Mouse (Mus musculus) megakaryocyte-erythroid progenitor cell, adult 5-6 weeks (primary cell): ENCODE data around the gene Chst1. TPM values are rescaled to one million over a fixed set of nuclear protein-coding genes. Genes with fewer than 3 reads are reported as not detected.

Source experiments
- ATAC-seq: replicated peaks from 2 replicates; pipeline ENCODE4 v1.8.0; 2016; ENCODE audit warnings: mild to moderate bottlenecking, inconsistent platforms; ENCODE audit not compliant: severe bottlenecking, poor library complexity, low FRiP score, low TSS enrichment
- total RNA-seq, 2 experiments: library from RNA; stranded (forward) in 1 of 2; stranded (reverse) in 1 of 2; fragments of 200-1000, 215-1000 nt in 1 of 2; fragments of >200 nt in 1 of 2; fragmentation: Nextera tagmentation in 1 of 2; gene quantifications; 2 replicates each; pipeline ENCODE4 v1.2.3; 2014 to 2017

The Chst1 gene
- total RNA-seq (2014; fragmentation: Nextera tagmentation) (1.5 TPM in 1 of 2 replicates, not detected in the other), total RNA-seq (2017) (0.27 and 0.28 TPM in 2 replicates)

- 0 out of 2 replicates have a peak, but pooled peaks have one; percentile 28 for ATAC-seq
Observed at GRCm38 (mm10) chr2:92599487-92600347, at the start of gene Chst1. Gene Chst1, plus strand, starts transcription at chr2:92599707.

DNA sequence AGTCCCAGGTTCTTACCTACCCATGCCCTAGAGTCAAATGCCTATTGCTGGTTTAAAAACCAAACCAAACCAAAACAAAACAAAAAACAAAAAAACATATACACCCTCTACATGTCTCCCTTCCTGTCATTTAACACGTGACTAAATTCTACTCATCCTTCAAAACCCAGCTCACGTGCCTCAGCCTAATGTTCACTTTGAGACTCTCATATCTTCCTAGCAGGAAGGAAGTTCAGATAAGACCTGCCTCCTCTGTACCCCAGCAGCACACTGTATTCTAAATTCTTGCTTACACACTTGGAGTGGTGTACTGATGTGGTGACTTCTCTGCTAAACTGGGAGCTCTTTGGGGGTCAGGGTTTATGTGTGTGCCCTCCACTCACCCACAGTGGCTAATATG, 49.5 kb upstream of the Chst1 start:
- ATAC-seq: no peak

DNA sequence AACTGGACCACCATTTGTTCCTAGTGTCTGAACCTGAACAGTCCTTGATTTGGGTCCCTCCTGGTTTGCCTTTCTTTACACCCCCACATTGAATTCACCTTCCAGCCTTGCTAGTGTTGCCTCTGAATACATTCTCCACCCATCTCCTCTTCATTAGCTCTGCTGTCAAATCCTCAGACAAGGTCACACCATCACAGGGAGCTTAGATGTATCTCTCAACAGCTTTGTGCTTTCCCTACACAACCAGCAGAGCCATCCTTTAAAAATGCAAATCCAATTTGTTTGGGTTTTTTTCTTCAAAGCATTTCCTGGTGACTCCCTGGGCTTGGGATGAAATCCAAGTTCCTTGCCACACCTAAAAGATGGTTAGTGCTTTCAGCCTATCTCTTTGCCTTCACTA, 45.0 kb upstream of the Chst1 start:
- no peak for ATAC-seq

DNA sequence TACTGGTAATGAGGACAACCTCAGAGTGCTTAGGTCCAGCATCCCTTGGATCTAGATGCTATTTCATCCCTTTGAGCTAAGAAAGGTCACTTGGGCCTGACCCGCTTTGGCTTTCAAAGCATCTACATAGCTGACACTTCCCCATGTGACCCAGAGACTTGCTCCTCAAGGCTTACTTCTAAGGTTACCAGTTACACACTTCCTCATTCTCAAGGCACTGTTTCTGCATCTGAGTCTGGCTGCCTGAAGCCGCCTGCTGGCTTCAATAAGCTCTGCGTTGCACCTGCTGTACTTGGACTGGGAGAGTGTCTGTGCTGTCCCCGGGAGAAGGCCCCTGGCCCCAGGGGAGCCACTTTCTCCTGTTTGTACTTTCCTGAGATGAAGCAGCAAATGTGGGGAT, 36.6 kb upstream of the Chst1 start:
- no peak; the same call in 1 of the 2 replicates for ATAC-seq

DNA sequence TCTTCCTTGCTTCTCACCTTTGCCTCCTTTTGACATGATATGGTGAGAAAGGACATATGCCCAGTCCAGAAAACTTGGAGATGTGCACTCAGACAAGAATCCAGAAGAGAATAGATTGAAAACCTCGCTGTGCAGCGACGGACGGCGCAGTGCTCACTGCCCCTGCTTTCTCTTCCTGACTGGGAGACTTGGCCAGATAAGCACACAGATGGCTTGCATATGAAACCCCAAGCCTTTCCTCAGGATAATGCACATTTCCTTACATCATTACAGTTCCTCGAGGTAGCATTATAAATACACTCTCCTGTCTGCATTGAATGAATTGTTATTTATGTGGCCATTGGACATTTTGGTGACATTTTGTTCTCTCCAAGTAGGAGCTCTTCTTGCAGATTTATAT, 28.9 kb upstream of the Chst1 start:
- no peak for ATAC-seq

DNA sequence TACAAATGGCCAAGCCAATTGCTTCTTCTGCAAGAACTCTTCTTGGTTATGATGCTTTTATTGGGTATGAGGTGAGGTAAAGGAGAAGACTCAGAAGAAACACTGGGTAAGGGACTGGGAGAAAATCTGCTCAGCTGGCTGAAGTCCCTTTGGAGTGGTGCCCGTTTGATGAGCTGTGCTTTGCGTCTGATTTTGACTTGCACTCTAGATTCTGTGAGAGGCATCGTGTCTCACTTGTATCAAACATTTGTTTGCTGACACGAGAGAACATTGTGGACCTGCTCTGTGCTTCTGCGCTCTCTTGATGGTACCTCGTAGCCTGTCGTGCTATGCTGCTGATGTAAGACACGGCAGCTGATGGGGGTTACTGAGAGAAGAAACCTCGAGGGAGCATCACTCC, 21.7 kb upstream of the Chst1 start:
- no peak for ATAC-seq

- ATAC-seq: no peak
Observed at GRCm38 (mm10) chr2:92581302-92581701, 18.2 kb upstream of the Chst1 start.

GRCm38 (mm10) chr2:92582596-92582995, 16.9 kb upstream of the Chst1 start:
- no peak for ATAC-seq

- ATAC-seq: no peak
Observed at GRCm38 (mm10) chr2:92587806-92588205, 11.7 kb upstream of the Chst1 start.

GRCm38 (mm10) chr2:92594929-92595730, 4.4 kb upstream of the Chst1 start:
- no peak for ATAC-seq

- peak; percentile 28; the same call in 1 of the 2 replicates for ATAC-seq
Observed at GRCm38 (mm10) chr2:92597291-92597690, 2.2 kb upstream of the Chst1 start.

GRCm38 (mm10) chr2:92598941-92599486, 493 bp upstream of the Chst1 start:
- ATAC-seq: no peak

- 0 out of 2 replicates have a peak, but pooled peaks have one; percentile 15 for ATAC-seq
Observed at GRCm38 (mm10) chr2:92600348-92600670, 802 bp downstream of the Chst1 start.

DNA sequence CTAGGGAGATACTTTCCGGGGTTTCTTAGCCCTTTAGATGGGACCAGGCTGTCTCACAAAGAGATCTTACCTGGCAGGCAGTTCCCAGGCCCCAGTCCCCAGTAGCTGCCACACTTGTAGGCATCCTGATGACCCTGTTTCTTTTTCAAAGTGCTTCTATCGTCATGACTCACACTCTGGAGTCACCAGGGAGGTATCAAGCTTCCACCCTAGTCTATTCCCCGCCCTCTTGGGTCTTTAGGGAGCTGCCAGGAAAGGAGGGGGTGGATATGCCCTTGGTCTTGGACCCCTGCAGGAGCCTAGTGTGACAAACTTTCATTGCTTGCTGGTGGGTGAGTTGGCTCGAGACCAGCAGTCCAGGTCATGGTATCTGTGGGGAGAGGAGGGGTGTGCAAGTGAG, 1.7 kb downstream of the Chst1 start:
- no peak for ATAC-seq

DNA sequence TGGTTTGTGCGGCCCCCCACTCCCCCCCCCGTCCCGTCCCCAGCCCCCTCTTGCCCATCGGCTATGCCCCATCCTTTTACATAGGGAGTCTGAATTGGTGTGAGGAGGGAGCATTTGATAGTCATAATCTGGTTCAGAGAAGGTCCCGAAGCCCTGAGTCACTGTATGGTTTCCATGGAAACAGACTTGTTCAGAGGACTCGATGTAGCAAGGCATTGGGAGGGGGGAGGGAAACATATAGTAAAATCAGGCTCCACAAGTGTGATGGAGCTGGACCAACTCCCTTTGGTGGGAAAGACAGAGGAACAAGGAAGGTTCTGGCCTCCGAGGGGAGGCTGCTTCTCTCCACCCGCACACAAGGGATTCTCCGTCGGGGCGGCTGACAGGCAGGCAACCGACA, 2.6 kb downstream of the Chst1 start:
- no peak for ATAC-seq

- no peak for ATAC-seq
Observed at GRCm38 (mm10) chr2:92603591-92603990, 4.1 kb downstream of the Chst1 start.

DNA sequence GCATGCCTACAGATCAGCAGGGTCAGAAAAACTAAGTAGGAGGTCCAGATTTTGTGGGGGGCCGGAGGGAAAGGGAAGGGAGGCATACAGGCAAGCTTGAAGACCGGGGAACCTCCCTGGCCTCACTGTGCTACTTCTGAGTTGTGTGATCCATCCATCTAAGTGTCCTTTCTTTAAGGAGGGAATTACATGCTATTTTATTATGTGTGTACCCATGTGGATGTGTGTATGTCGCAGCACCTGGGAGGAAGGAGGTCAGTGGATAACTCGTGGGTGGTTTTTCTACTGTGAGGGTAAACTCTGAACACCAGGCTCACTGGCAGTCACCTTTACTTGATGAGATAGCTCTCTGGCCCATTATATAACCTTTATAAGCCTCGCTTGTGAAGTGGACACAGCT, 5.1 kb downstream of the Chst1 start:
- ATAC-seq: no peak

- ATAC-seq: no peak
Observed at GRCm38 (mm10) chr2:92605995-92606394, 6.5 kb downstream of the Chst1 start.

DNA sequence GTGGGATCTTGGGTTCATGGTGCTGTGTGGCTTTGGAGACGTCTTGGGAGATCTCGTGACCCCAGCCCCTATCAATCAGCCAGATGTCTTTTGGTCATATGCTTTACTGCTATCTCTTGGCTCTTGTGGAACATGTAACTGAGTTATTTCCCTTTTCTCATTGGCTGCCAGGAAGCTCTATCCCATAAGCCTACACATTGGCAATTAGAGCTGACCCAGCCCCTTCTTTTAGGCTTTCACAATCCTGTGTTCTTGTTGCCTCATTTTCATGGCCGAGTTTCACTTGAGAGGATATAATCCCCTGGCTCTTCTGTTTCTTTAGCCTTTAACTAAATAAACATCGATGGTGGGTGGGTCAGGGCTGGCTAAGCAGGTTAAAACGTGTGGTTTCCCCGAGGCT, 7.6 kb downstream of the Chst1 start:
- no peak for ATAC-seq

DNA sequence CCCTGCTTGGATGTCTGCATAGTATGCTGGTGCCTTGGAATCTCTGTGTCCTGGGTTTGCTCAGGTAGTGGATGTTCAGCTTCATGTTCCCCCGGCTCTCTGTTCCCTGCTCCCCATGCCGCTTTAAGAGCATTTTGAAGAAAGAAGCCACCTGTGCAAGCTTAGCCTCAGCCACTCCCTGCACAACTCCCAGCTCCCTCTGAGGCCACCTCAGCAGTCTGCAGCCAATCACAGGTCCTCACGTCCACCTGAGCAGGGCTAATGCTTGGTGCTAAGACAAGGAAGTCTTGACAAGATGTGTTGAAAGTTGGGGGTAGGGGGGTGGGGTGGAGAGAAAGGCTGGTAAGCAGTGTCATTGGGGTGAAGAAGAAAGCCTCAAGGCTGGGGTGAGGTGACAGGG, 8.1 kb downstream of the Chst1 start:
- ATAC-seq: no peak
